Mouse (Mus musculus) lung, embryonic 14.5 days (tissue): Measurements from ENCODE around the gene Ap1s3. TPM values are rescaled to one million over a fixed set of nuclear protein-coding genes. Genes with fewer than 3 reads are reported as not detected.
A peak's percentile ranks its signal among the peaks of the same experiment; 100 is the strongest.

Experiments
- ATAC-seq: fragments of 200-750 bp; cut with Nextera tagmentation; 2 replicates; pipeline ENCODE4 v1.8.0; 2017; ENCODE audit warnings: mild to moderate bottlenecking, moderate TSS enrichment, moderate library complexity; ENCODE audit not compliant: insufficient read depth
- DNase-seq: peaks from one replicate; pipeline ENCODE4 v3.0.0-alpha.2; 2015
- H3K27ac ChIP-seq: fragments of 300-500 bp; sonication (generic); 2 replicates; pipeline ENCODE4 v1.5.1; 2014; ENCODE audit warnings: low read depth, mild to moderate bottlenecking, moderate library complexity
- H3K27me3 ChIP-seq: fragments of 300-500 bp; sonication (generic); 2 replicates; pipeline ENCODE4 v1.6.1; 2014; ENCODE audit warnings: low read length, control low read depth; ENCODE audit not compliant: insufficient read depth
- H3K36me3 ChIP-seq: fragments of 300-500 bp; sonication (generic); 2 replicates; pipeline ENCODE4 v1.6.1; 2014; ENCODE audit warnings: control low read depth; ENCODE audit not compliant: insufficient read depth
- H3K4me1 ChIP-seq: fragments of 300-500 bp; sonication (generic); 2 replicates; pipeline ENCODE4 v1.6.1; 2014; ENCODE audit warnings: antibody characterized with exemption, control low read depth; ENCODE audit not compliant: insufficient read depth
- H3K4me2 ChIP-seq: fragments of 300-500 bp; sonication (generic); 2 replicates; pipeline ENCODE4 v1.6.1; 2014; ENCODE audit warnings: mild to moderate bottlenecking
- H3K4me3 ChIP-seq: fragments of 300-500 bp; sonication (generic); 2 replicates; pipeline ENCODE4 v1.5.1; 2014; ENCODE audit warnings: low read depth, low read length
- H3K9ac ChIP-seq: fragments of 300-500 bp; sonication (generic); 2 replicates; pipeline ENCODE4 v1.6.1; 2014
- H3K9me3 ChIP-seq: fragments of 300-500 bp; sonication (generic); 2 replicates; pipeline ENCODE4 v1.6.1; 2016; ENCODE audit warnings: low read depth, low read length, control low read depth
- CTCF ChIP-seq: IDR thresholded peaks from 2 replicates; pipeline ENCODE4 v1.5.1; 2016; ENCODE audit warnings: antibody characterized with exemption, low read depth
- WGBS: fragments of 180-500 bp; shearing (Covaris S2); extraction: QIAGEN DNeasy Blood & Tissue Kit; methylation state at CpG from one replicate; pipeline ENCODE4 v1.1.7; 2014; 5-methylcytosine and 5-hydroxymethylcytosine counted together
- polyA plus RNA-seq: library from polyadenylated mRNA; unstranded; fragments of >200 nt; fragmentation: Nextera tagmentation; extraction: Ambion mirVana; gene quantifications from 2 replicates; pipeline ENCODE4 v1.2.1, GENCODE M21; 2014

Ap1s3 gene
- polyA plus RNA-seq, 1 experiment from 2014 or later = 0.51 TPM

GRCm38 (mm10) chr1:79687254-79687653, 15.5 kb upstream of the Ap1s3 start:
- no peak overlapping the region for H3K4me2 ChIP-seq
- no peaks in the 10 kb centered on the region for H3K4me1 ChIP-seq
- no peaks in the 10 kb centered on the region for H3K36me3 ChIP-seq

GRCm38 (mm10) chr1:79684027-79684426, 12.3 kb upstream of the Ap1s3 start:
- Histone ChIP-seq H3K9ac (no peak overlapping the region), H3K27me3 (no peaks in the 10 kb centered on the region), H3K36me3 (no peaks in the 10 kb centered on the region), H3K9me3 (no peaks in the 10 kb centered on the region), H3K4me2 (no peak overlapping the region), H3K4me3 (no peak overlapping the region), H3K27ac (no peak overlapping the region), H3K4me1 (no peaks in the 10 kb centered on the region)
- DNase-seq (no peak), ATAC-seq (no peak)
- no peak for TF ChIP-seq CTCF

More at GRCm38 (mm10) chr1:79687254-79687653, 15.5 kb upstream of the Ap1s3 start:
- no peak for TF ChIP-seq CTCF
- H3K9me3 ChIP-seq = no peaks in the 10 kb centered on the region
- DNase-seq = no peak
- no peaks in the 10 kb centered on the region for H3K27me3 ChIP-seq
- no peak for ATAC-seq
- no peak overlapping the region for H3K4me3 ChIP-seq
- H3K9ac ChIP-seq = no peak overlapping the region
- no peak overlapping the region for H3K27ac ChIP-seq
- 50% methylated on average over 1 of the region's 1 CpGs for WGBS

GRCm38 (mm10) chr1:79682936-79683335, 11.2 kb upstream of the Ap1s3 start:
- H3K36me3 ChIP-seq = no peaks in the 10 kb centered on the region
- H3K9me3 ChIP-seq = no peaks in the 10 kb centered on the region
- no peak overlapping the region for H3K4me3 ChIP-seq
- peak; percentile 51 for TF ChIP-seq CTCF
- 10% methylated on average over 5 of the region's 5 CpGs for WGBS
- H3K27me3 ChIP-seq = no peaks in the 10 kb centered on the region
- no peak for ATAC-seq
- no peak overlapping the region for H3K9ac ChIP-seq
- peak; percentile 44 for DNase-seq
- no peak overlapping the region for H3K27ac ChIP-seq
- no peaks in the 10 kb centered on the region for H3K4me1 ChIP-seq
- no peak overlapping the region for H3K4me2 ChIP-seq

GRCm38 (mm10) chr1:79680777-79681176, 9.0 kb upstream of the Ap1s3 start:
- H3K9ac ChIP-seq = no peak overlapping the region
- H3K4me2 ChIP-seq = no peak overlapping the region
- 80% methylated on average over 3 of the region's 3 CpGs for WGBS
- H3K27me3 ChIP-seq = no peaks in the 10 kb centered on the region
- no peak overlapping the region for H3K27ac ChIP-seq
- DNase-seq (no peak), ATAC-seq (no peak)
- H3K4me1 ChIP-seq = no peaks in the 10 kb centered on the region
- no peaks in the 10 kb centered on the region for H3K9me3 ChIP-seq
- no peak for TF ChIP-seq CTCF
- no peak overlapping the region for H3K4me3 ChIP-seq
- H3K36me3 ChIP-seq = no peaks in the 10 kb centered on the region

DNA sequence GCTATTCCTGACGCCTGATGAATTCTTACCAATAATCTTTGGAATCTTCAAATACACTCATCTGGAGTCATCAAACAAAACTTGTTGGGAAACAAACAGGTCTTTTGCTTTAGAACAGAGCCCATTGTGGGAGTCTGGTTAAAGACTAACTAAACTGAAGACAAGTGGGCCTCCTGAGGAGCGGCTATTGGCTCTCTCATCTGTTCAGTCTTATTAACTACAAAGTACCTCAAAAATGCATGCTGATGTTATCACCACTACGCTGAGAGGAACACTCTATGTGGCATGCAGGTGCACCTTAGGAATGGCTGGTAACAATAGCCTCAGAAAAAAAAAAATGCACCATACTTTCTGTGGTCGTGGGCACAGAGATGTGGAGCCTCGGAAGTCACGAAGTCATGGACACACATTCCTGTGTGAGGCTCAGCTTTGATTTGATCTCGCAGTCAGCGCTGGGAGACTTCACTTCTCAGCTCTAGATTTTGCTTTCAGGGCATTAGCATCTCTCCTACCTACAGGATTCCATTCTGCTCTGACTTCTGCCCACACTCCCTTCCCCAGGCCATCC, 6.4 kb upstream of the Ap1s3 start:
- ATAC-seq = peak; percentile 30; the same call in 1 of the 2 replicates

DNA sequence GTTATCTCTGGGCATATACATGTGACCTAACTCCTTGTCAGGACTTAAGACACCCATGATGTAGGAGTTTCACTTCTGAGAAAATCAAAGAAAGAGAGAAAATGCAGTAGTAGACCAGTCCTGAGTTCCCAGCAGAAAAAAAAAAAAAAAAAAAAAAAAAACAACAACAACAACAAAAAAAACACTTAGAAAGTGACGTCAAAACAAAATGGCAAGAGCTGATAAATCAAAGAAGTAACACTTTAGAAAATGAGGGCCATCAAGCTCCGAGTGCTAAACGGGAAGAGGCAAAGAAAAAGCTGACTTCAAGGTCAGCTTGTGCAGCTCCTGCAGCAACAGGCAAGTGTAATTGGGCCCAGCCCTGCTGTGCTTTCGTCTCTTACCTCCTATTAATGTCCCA, 3.9 kb upstream of the Ap1s3 start:
- ATAC-seq (no peak), DNase-seq (no peak)
- Histone ChIP-seq H3K9me3 (no peaks in the 10 kb centered on the region), H3K36me3 (no peaks in the 10 kb centered on the region), H3K4me1 (no peaks in the 10 kb centered on the region), H3K9ac (no peak overlapping the region), H3K4me3 (no peak overlapping the region), H3K4me2 (no peak overlapping the region), H3K27ac (no peak overlapping the region), H3K27me3 (peaks cover 22% of the 10 kb centered on the region)
- no peak for TF ChIP-seq CTCF
- WGBS = 59% methylated on average over 4 of the region's 4 CpGs

More for the DNA sequence above, 6.4 kb upstream of the Ap1s3 start:
- Histone ChIP-seq H3K9me3 (no peaks in the 10 kb centered on the region), H3K4me2 (0 out of 2 replicates have a peak overlapping the region, but pooled peaks have one; percentile 12), H3K36me3 (no peaks in the 10 kb centered on the region), H3K4me3 (no peak overlapping the region), H3K9ac (no peak overlapping the region), H3K4me1 (no peaks in the 10 kb centered on the region), H3K27me3 (peaks cover 6% of the 10 kb centered on the region; the same call in 1 of the 2 replicates), H3K27ac (no peak overlapping the region)
- no peak for DNase-seq
- 58% methylated on average over 8 of the region's 8 CpGs for WGBS
- no peak for TF ChIP-seq CTCF

GRCm38 (mm10) chr1:79671196-79671542, 603 bp downstream of the Ap1s3 start:
- DNase-seq (peak; percentile 19), ATAC-seq (no peak)
- Histone ChIP-seq H3K27me3 (peaks cover 29% of the 10 kb centered on the region), H3K4me2 (peak overlapping the region; percentile 83), H3K9me3 (no peaks in the 10 kb centered on the region), H3K9ac (peak overlapping the region; percentile 56), H3K36me3 (no peaks in the 10 kb centered on the region), H3K4me1 (no peaks in the 10 kb centered on the region), H3K4me3 (peak overlapping the region; percentile 57), H3K27ac (no peak overlapping the region)
- no peak for TF ChIP-seq CTCF
- 1% methylated on average over 11 of the region's 11 CpGs for WGBS

GRCm38 (mm10) chr1:79669419-79669974, 2.3 kb downstream of the Ap1s3 start:
- Histone ChIP-seq H3K27me3 (peaks cover 29% of the 10 kb centered on the region), H3K4me2 (no peak overlapping the region), H3K9ac (no peak overlapping the region), H3K4me3 (no peak overlapping the region), H3K36me3 (no peaks in the 10 kb centered on the region), H3K27ac (no peak overlapping the region), H3K9me3 (no peaks in the 10 kb centered on the region), H3K4me1 (no peaks in the 10 kb centered on the region)
- DNase-seq (no peak), ATAC-seq (no peak)
- 71% methylated on average over 9 of the region's 9 CpGs for WGBS
- TF ChIP-seq CTCF = no peak
